Mouse (Mus musculus) limb, embryonic 11.5 days (tissue): Measurements from ENCODE around the gene Gm42715. TPM values are rescaled to one million over a fixed set of nuclear protein-coding genes. Genes with fewer than 3 reads are reported as not detected.

Experiments
- ATAC-seq: fragments of 200-750 bp; cut with Nextera tagmentation; 2 replicates; pipeline ENCODE4 v1.8.0; 2017; ENCODE audit warnings: low read depth; ENCODE audit not compliant: insufficient number of reproducible peaks, low FRiP score, low TSS enrichment
- DNase-seq: peaks from one replicate; pipeline ENCODE4 v3.0.0-alpha.2; 2015; ENCODE audit warnings: low spot score
- H3K27ac ChIP-seq: fragments of 300-500 bp; sonication (generic); replicated peaks from 2 replicates; pipeline ENCODE4 v1.5.1; 2014; ENCODE audit warnings: low read depth, mild to moderate bottlenecking, low read length
- H3K27me3 ChIP-seq: fragments of 300-500 bp; sonication (generic); 2 replicates; pipeline ENCODE4 v1.6.1; 2014; ENCODE audit warnings: mild to moderate bottlenecking, low read length, mixed read lengths; ENCODE audit not compliant: control insufficient read depth, insufficient read depth
- H3K36me3 ChIP-seq: fragments of 300-500 bp; sonication (generic); 2 replicates; pipeline ENCODE4 v1.6.1; 2014; ENCODE audit warnings: mild to moderate bottlenecking, low read length, moderate library complexity, mixed read lengths; ENCODE audit not compliant: control insufficient read depth, insufficient read depth
- H3K4me1 ChIP-seq: fragments of 300-500 bp; sonication (generic); 2 replicates; pipeline ENCODE4 v1.6.1; 2014; ENCODE audit warnings: low read length, mixed read lengths; ENCODE audit not compliant: control insufficient read depth, insufficient read depth
- H3K4me2 ChIP-seq: fragments of 300-500 bp; sonication (generic); 2 replicates; pipeline ENCODE4 v1.6.1; 2014; ENCODE audit warnings: low read depth, mild to moderate bottlenecking, moderate library complexity; ENCODE audit not compliant: severe bottlenecking
- H3K4me3 ChIP-seq: fragments of 300-500 bp; sonication (generic); 2 replicates; pipeline ENCODE4 v1.5.1; 2014; ENCODE audit warnings: low read depth, low read length
- H3K9ac ChIP-seq: fragments of 300-500 bp; sonication (generic); 2 replicates; pipeline ENCODE4 v1.6.1; 2014; ENCODE audit warnings: mild to moderate bottlenecking, low read length
- H3K9me3 ChIP-seq: fragments of 300-500 bp; sonication (generic); 2 replicates; pipeline ENCODE4 v1.6.1; 2016; ENCODE audit warnings: low read length; ENCODE audit not compliant: control insufficient read depth
- WGBS: fragments of 180-500 bp; shearing (Covaris S2); extraction: QIAGEN DNeasy Blood & Tissue Kit; methylation state at CpG from one replicate; pipeline ENCODE4 v1.1.7; 2014; 5-methylcytosine and 5-hydroxymethylcytosine counted together
- polyA plus RNA-seq: library from polyadenylated mRNA; unstranded; fragments of >200 nt; fragmentation: Nextera tagmentation; extraction: Ambion mirVana; gene quantifications from 2 replicates; pipeline ENCODE4 v1.2.1, GENCODE M21; 2014

Gm42715 gene
- polyA plus RNA-seq, 1 experiment from 2014 or later = 19.4 TPM

DNA sequence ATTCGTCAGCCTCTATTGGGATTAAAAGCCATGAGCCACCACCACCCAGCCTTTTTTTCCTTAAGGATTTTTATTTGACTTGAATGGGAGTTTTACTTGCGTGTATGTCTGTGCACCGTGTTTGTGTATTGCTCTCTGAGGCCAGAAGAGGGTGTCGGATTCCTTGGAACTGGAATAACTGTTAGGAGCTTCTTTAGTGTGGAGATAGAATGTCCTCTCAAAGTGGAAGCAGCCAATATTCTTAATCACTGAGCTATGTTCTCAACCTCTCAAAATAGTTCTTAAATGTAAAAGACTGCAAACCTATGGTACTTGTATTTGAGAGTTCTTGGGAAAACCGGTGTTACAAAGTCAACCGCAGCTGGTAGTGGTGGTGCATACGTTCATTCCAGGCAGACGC, 8.1 kb upstream of the Gm42715 start:
- WGBS = 40% methylated on average over 8 of the region's 8 CpGs
- peaks cover 3% of the 10 kb centered on the region; the same call in 1 of the 2 replicates for H3K36me3 ChIP-seq
- peaks cover 6% of the 10 kb centered on the region; the same call in 1 of the 2 replicates for H3K4me1 ChIP-seq
- peak overlapping the region; percentile 39 for H3K4me2 ChIP-seq
- H3K27me3 ChIP-seq = no peaks in the 10 kb centered on the region
- H3K4me3 ChIP-seq = peak overlapping the region; percentile 80
- ATAC-seq (no peak), DNase-seq (no peak)
- no peaks in the 10 kb centered on the region for H3K9me3 ChIP-seq
- H3K9ac ChIP-seq = peak overlapping the region; percentile 18; the same call in 1 of the 2 replicates
- peak overlapping the region; percentile 95; the same call in 1 of the 2 replicates for H3K27ac ChIP-seq

DNA sequence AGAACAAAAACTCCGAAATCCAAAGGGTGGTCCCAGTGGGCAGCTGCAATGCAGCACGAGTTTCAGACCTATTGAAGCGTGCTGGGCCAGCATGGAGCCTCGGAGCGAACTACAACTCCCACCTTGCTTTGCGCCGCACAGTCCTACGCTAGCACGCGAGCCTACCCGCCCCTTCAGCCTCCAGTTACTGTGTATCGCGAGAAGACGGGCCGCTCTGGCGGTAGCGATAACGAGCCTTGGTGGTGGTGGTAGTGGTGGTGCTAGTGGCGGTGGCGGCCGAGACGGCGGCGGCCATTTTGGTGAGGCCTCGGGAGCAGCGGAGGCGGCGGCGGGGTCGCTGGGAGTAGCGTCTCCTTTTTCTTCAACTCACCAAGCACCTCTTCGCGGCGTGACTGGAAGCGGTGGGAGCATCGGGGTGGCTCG, 7.6 kb upstream of the Gm42715 start, which contains the start of gene Srcap:
TSS of gene Srcap (plus strand) at position 176 of the 423 bp plus-strand sequence.
- Histone ChIP-seq H3K4me1 (peaks cover 6% of the 10 kb centered on the region; the same call in 1 of the 2 replicates), H3K9ac (peak within 1 kb of the TSS; percentile 89), H3K36me3 (peaks cover 3% of the 10 kb centered on the region; the same call in 1 of the 2 replicates), H3K9me3 (no peaks in the 10 kb centered on the region), H3K4me3 (peak within 1 kb of the TSS; percentile 80), H3K27ac (peak within 1 kb of the TSS; percentile 95), H3K4me2 (peak within 1 kb of the TSS; percentile 39), H3K27me3 (no peaks in the 10 kb centered on the region)
- DNase-seq = peak; percentile 97
- under 1% methylated on average over 37 of the region's 37 CpGs for WGBS
- ATAC-seq = peak; percentile 97

DNA sequence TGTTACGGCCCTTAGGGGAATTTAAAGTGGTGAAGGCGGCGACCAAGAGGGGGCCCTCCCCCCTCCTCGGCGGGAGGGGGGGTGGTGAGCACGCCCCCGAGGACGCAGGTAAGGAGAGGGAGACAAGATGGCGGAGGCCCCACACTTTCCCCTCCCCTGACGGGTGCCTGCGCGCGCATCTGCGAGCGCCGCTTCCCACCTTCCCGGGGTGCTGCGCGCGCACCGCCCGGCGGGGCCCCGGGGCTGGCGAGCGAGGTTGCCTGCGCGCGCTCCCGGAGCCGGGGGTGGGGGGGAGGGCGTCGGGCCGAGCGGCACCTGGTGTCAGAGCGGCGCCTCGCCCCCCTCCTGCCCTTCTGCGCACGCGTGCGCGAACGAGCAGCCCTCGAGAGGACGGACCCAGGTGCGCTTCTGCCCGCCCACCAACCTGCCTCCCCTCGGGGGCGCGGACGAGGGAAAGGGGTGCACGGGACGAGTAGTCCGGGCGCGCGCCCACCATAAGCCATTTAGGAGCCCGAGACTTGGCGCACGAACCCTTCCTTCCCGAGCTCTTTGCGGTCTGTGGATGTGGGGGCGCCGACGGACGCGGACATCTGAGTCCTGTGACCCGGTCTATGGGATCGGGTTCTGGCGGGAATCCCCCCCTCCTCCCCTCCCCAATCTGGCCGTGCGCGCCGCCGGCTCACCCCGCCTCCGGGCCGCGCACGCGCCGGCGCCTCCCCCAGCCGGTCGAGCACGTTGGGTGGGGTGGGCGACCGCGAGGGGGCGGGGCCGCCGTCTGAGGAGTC, 7.0 kb upstream of the Gm42715 start:
- Histone ChIP-seq H3K4me3 (peak overlapping the region; percentile 80), H3K9me3 (no peaks in the 10 kb centered on the region), H3K4me1 (peaks cover 6% of the 10 kb centered on the region; the same call in 1 of the 2 replicates), H3K36me3 (peaks cover 7% of the 10 kb centered on the region; the same call in 1 of the 2 replicates), H3K27me3 (no peaks in the 10 kb centered on the region), H3K27ac (peak overlapping the region; percentile 95), H3K4me2 (peak overlapping the region; percentile 39), H3K9ac (peak overlapping the region; percentile 89)
- 0% methylated on average over 62 of the region's 93 CpGs for WGBS
- peak; percentile 93 for DNase-seq
- peak; percentile 89 for ATAC-seq

- peak overlapping the region; percentile 89; the same call in 1 of the 2 replicates for H3K9ac ChIP-seq
- DNase-seq = no peak
- no peaks in the 10 kb centered on the region for H3K9me3 ChIP-seq
- peaks cover 7% of the 10 kb centered on the region; the same call in 1 of the 2 replicates for H3K36me3 ChIP-seq
- no peaks in the 10 kb centered on the region for H3K27me3 ChIP-seq
- ATAC-seq = peak; percentile 11; the same call in 1 of the 2 replicates
- peak overlapping the region; percentile 95 for H3K27ac ChIP-seq
- H3K4me3 ChIP-seq = peak overlapping the region; percentile 80
- 36% methylated on average over 8 of the region's 8 CpGs for WGBS
- H3K4me2 ChIP-seq = peak overlapping the region; percentile 39
- peaks cover 6% of the 10 kb centered on the region; the same call in 1 of the 2 replicates for H3K4me1 ChIP-seq
Observed at GRCm38 (mm10) chr7:127513016-127513390, 6.4 kb upstream of the Gm42715 start.

DNA sequence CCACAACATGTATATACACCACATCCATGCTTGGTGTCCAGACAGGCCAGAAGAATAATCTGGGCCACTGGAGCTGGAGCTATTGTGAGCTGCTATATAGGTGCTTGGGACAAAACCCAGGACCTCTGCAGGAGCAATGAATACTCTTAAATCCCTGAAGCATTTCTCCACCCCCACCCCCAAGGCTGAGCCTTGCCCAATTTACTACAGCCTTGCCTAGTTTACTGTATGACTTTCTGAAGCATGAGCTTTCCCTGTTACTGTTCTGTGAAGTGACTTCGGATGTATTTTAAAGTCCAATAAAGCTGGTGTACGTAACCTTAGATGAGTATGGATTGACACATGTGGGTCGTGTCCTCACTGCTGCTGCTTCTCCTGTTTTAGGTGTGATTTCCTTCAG, 5.6 kb upstream of the Gm42715 start:
- Histone ChIP-seq H3K27me3 (no peaks in the 10 kb centered on the region), H3K4me3 (0 out of 2 replicates have a peak overlapping the region, but pooled peaks have one; percentile 80), H3K9me3 (no peaks in the 10 kb centered on the region), H3K4me2 (peak overlapping the region; percentile 21), H3K36me3 (peaks cover 7% of the 10 kb centered on the region; the same call in 1 of the 2 replicates), H3K4me1 (peaks cover 6% of the 10 kb centered on the region; the same call in 1 of the 2 replicates), H3K9ac (no peak overlapping the region), H3K27ac (no peak overlapping the region)
- 86% methylated on average over 3 of the region's 3 CpGs for WGBS
- ATAC-seq = no peak
- DNase-seq = no peak

GRCm38 (mm10) chr7:127515846-127516245, 3.5 kb upstream of the Gm42715 start:
- Histone ChIP-seq H3K4me2 (no peak overlapping the region), H3K27me3 (no peaks in the 10 kb centered on the region), H3K4me1 (peaks cover 6% of the 10 kb centered on the region; the same call in 1 of the 2 replicates), H3K9me3 (no peaks in the 10 kb centered on the region), H3K9ac (no peak overlapping the region), H3K27ac (no peak overlapping the region), H3K36me3 (peaks cover 11% of the 10 kb centered on the region; the same call in 1 of the 2 replicates), H3K4me3 (no peak overlapping the region)
- ATAC-seq = no peak
- DNase-seq = no peak
- 92% methylated on average over 7 of the region's 7 CpGs for WGBS

DNA sequence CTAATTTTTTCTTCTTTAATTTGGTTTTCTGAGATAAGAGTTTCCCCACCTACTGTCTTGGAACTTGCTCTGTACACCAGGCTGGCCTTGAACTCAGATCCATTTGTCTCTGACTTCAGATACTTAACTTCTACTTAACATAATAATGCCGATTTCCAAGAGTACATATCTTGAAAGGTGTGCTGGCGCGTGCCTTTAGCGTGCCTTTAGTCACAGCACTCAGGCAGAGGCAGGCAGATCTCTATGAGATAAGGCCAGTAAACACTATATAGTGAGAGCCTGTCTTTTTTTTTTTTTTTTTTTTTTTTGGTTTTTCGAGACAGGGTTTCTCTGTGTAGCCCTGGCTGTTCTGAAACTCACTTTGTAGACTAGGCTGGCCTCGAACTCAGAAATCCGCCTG, 3.0 kb upstream of the Gm42715 start:
- H3K4me1 ChIP-seq = peaks cover 6% of the 10 kb centered on the region; the same call in 1 of the 2 replicates
- H3K27ac ChIP-seq = no peak overlapping the region
- DNase-seq (no peak), ATAC-seq (no peak)
- H3K9me3 ChIP-seq = no peaks in the 10 kb centered on the region
- H3K36me3 ChIP-seq = peaks cover 15% of the 10 kb centered on the region; the same call in 1 of the 2 replicates
- no peak overlapping the region for H3K4me3 ChIP-seq
- H3K4me2 ChIP-seq = no peak overlapping the region
- H3K9ac ChIP-seq = no peak overlapping the region
- 98% methylated on average over 6 of the region's 7 CpGs for WGBS
- H3K27me3 ChIP-seq = no peaks in the 10 kb centered on the region

DNA sequence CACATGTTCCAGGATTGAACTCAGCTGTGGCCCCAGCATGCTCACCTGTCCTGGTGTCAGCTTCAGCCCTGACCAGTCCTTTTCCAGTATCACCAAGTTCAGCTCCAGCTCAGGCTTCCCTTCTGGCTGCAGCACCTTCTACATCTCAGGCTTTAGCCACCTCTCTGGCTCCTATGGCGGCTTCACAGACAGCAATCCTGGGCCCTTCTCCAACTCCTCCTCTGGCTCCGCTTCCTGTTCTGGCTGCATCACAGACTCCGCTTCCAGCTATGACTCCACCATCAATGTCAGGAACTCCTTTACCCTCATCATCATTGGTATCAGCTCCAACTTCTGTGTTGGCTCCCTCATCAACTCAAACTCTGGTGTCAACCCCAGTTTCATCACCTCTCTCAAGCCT, 22.3 kb downstream of the Gm42715 start:
- DNase-seq (no peak), ATAC-seq (no peak)
- no peaks in the 10 kb centered on the region for H3K9me3 ChIP-seq
- 98% methylated on average over 3 of the region's 3 CpGs for WGBS
- no peak overlapping the region for H3K4me3 ChIP-seq
- no peaks in the 10 kb centered on the region for H3K27me3 ChIP-seq
- H3K4me2 ChIP-seq = no peak overlapping the region
- H3K4me1 ChIP-seq = no peaks in the 10 kb centered on the region
- no peak overlapping the region for H3K9ac ChIP-seq
- peaks cover 57% of the 10 kb centered on the region for H3K36me3 ChIP-seq
- H3K27ac ChIP-seq = no peak overlapping the region
